Mouse (Mus musculus) neural tube, embryonic 13.5 days (tissue): ENCODE results near the gene Emb. TPM values are rescaled to one million over a fixed set of nuclear protein-coding genes. Genes with fewer than 3 reads are reported as not detected.

Experiments used
- ATAC-seq: fragments of 200-750 bp; cut with Nextera tagmentation; 2 replicates; pipeline ENCODE4 v1.8.0; 2017; ENCODE audit warnings: low read depth, mild to moderate bottlenecking, moderate TSS enrichment, moderate library complexity
- H3K27ac ChIP-seq: fragments of 300-500 bp; sonication (generic); replicated peaks from 2 replicates; pipeline ENCODE4 v1.5.1; 2015; ENCODE audit warnings: moderate library complexity, mild to moderate bottlenecking, inconsistent platforms
- H3K27me3 ChIP-seq: fragments of 300-500 bp; sonication (generic); 2 replicates; pipeline ENCODE4 v1.6.1; 2015; ENCODE audit warnings: mild to moderate bottlenecking, inconsistent platforms
- H3K36me3 ChIP-seq: fragments of 300-500 bp; sonication (generic); 2 replicates; pipeline ENCODE4 v1.6.1; 2015; ENCODE audit warnings: mild to moderate bottlenecking, inconsistent platforms
- H3K4me1 ChIP-seq: fragments of 300-500 bp; sonication (generic); replicated peaks from 2 replicates; pipeline ENCODE4 v1.6.1; 2015; ENCODE audit warnings: inconsistent platforms
- H3K4me2 ChIP-seq: fragments of 300-500 bp; sonication (generic); 2 replicates; pipeline ENCODE4 v1.6.1; 2015; ENCODE audit warnings: inconsistent platforms, mild to moderate bottlenecking, moderate library complexity
- H3K4me3 ChIP-seq: fragments of 300-500 bp; sonication (generic); 2 replicates; pipeline ENCODE4 v1.5.1; 2015; ENCODE audit warnings: mild to moderate bottlenecking, inconsistent platforms
- H3K9ac ChIP-seq: fragments of 300-500 bp; sonication (generic); 2 replicates; pipeline ENCODE4 v1.6.1; 2015; ENCODE audit warnings: moderate library complexity, mild to moderate bottlenecking, inconsistent platforms
- H3K9me3 ChIP-seq: fragments of 300-500 bp; sonication (generic); 2 replicates; pipeline ENCODE4 v1.6.1; 2016; ENCODE audit warnings: inconsistent platforms
- WGBS: fragments of 180-500 bp; shearing (Covaris S2); methylation state at CpG from one replicate; pipeline ENCODE4 v1.1.7; 2015; 5-methylcytosine and 5-hydroxymethylcytosine counted together
- polyA plus RNA-seq: library from polyadenylated mRNA; unstranded; fragments of >200 nt; fragmentation: Nextera tagmentation; extraction: Ambion mirVana; gene quantifications from 2 replicates; pipeline ENCODE4 v1.2.1, GENCODE M21; 2015

Emb gene
- polyA plus RNA-seq, 1 experiment from 2014 or later: 15.6 TPM

- H3K27me3 ChIP-seq: peaks cover 7% of the 10 kb centered on the region; the same call in 1 of the 2 replicates
- no peak overlapping the region for H3K4me2 ChIP-seq
- peaks cover 9% of the 10 kb centered on the region; the same call in 1 of the 2 replicates for H3K4me1 ChIP-seq
- ATAC-seq: no peak
- no peaks in the 10 kb centered on the region for H3K36me3 ChIP-seq
- H3K4me3 ChIP-seq: no peak overlapping the region
- 80% methylated on average over 6 of the region's 6 CpGs for WGBS
- H3K9ac ChIP-seq: no peak overlapping the region
- H3K9me3 ChIP-seq: no peaks in the 10 kb centered on the region
- no peak overlapping the region for H3K27ac ChIP-seq
These were observed 17.2 kb downstream of the Emb start for GRCm38 (mm10) chr13:117225561-117225960.

GRCm38 (mm10) chr13:117230371-117231110, 22.2 kb downstream of the Emb start:
- H3K4me2 ChIP-seq: no peak overlapping the region
- H3K36me3 ChIP-seq: no peaks in the 10 kb centered on the region
- H3K4me3 ChIP-seq: no peak overlapping the region
- no peak overlapping the region for H3K27ac ChIP-seq
- peaks cover 3% of the 10 kb centered on the region for H3K4me1 ChIP-seq
- WGBS: 74% methylated on average over 6 of the region's 6 CpGs
- no peaks in the 10 kb centered on the region for H3K27me3 ChIP-seq
- ATAC-seq: no peak
- no peaks in the 10 kb centered on the region for H3K9me3 ChIP-seq
- H3K9ac ChIP-seq: no peak overlapping the region

GRCm38 (mm10) chr13:117233808-117234207, 25.5 kb downstream of the Emb start:
- no peak for ATAC-seq
- peaks cover 18% of the 10 kb centered on the region for H3K4me1 ChIP-seq
- no peak overlapping the region for H3K27ac ChIP-seq
- 93% methylated on average over 8 of the region's 8 CpGs for WGBS
- H3K27me3 ChIP-seq: no peaks in the 10 kb centered on the region
- H3K36me3 ChIP-seq: no peaks in the 10 kb centered on the region
- no peaks in the 10 kb centered on the region for H3K9me3 ChIP-seq
- no peak overlapping the region for H3K4me2 ChIP-seq
- H3K4me3 ChIP-seq: no peak overlapping the region
- no peak overlapping the region for H3K9ac ChIP-seq

GRCm38 (mm10) chr13:117234486-117234885, 26.1 kb downstream of the Emb start:
- H3K9ac ChIP-seq: no peak overlapping the region
- no peak overlapping the region for H3K4me3 ChIP-seq
- no peaks in the 10 kb centered on the region for H3K36me3 ChIP-seq
- 55% methylated on average over 7 of the region's 7 CpGs for WGBS
- peaks cover 18% of the 10 kb centered on the region for H3K4me1 ChIP-seq
- no peaks in the 10 kb centered on the region for H3K9me3 ChIP-seq
- no peak overlapping the region for H3K27ac ChIP-seq
- H3K4me2 ChIP-seq: no peak overlapping the region
- no peak for ATAC-seq
- no peaks in the 10 kb centered on the region for H3K27me3 ChIP-seq

- Histone ChIP-seq H3K4me3 (no peak overlapping the region), H3K4me1 (peaks cover 18% of the 10 kb centered on the region), H3K9me3 (no peaks in the 10 kb centered on the region), H3K36me3 (no peaks in the 10 kb centered on the region), H3K4me2 (no peak overlapping the region), H3K27me3 (no peaks in the 10 kb centered on the region), H3K9ac (no peak overlapping the region), H3K27ac (0 out of 2 replicates have a peak overlapping the region, but pooled peaks have one; percentile 18)
- WGBS: 38% methylated on average over 11 of the region's 11 CpGs
- ATAC-seq: peak; percentile 80; the same call in 1 of the 2 replicates
These were observed 27.3 kb downstream of the Emb start for GRCm38 (mm10) chr13:117235530-117236212.

- no peak overlapping the region for H3K4me3 ChIP-seq
- WGBS: 71% methylated on average over 4 of the region's 4 CpGs
- no peak overlapping the region for H3K27ac ChIP-seq
- H3K4me2 ChIP-seq: no peak overlapping the region
- ATAC-seq: no peak; the same call in 1 of the 2 replicates
- no peak overlapping the region for H3K9ac ChIP-seq
- H3K27me3 ChIP-seq: no peaks in the 10 kb centered on the region
- no peaks in the 10 kb centered on the region for H3K36me3 ChIP-seq
- no peaks in the 10 kb centered on the region for H3K9me3 ChIP-seq
- H3K4me1 ChIP-seq: peaks cover 18% of the 10 kb centered on the region
These were observed 28.8 kb downstream of the Emb start for GRCm38 (mm10) chr13:117237111-117237510.

- no peak overlapping the region for H3K4me2 ChIP-seq
- H3K27ac ChIP-seq: no peak overlapping the region
- WGBS: 93% methylated on average over 3 of the region's 3 CpGs
- no peaks in the 10 kb centered on the region for H3K36me3 ChIP-seq
- H3K9ac ChIP-seq: no peak overlapping the region
- no peaks in the 10 kb centered on the region for H3K27me3 ChIP-seq
- no peaks in the 10 kb centered on the region for H3K9me3 ChIP-seq
- no peak for ATAC-seq
- H3K4me3 ChIP-seq: no peak overlapping the region
- H3K4me1 ChIP-seq: peaks cover 1% of the 10 kb centered on the region
These were observed 33.7 kb downstream of the Emb start for GRCm38 (mm10) chr13:117242063-117242462.

- Histone ChIP-seq H3K9me3 (no peaks in the 10 kb centered on the region), H3K36me3 (no peaks in the 10 kb centered on the region), H3K4me1 (no peaks in the 10 kb centered on the region), H3K27ac (no peak overlapping the region), H3K4me2 (no peak overlapping the region), H3K4me3 (no peak overlapping the region), H3K9ac (no peak overlapping the region), H3K27me3 (no peaks in the 10 kb centered on the region)
- WGBS: 92% methylated on average over 5 of the region's 5 CpGs
- ATAC-seq: no peak
These were observed 34.3 kb downstream of the Emb start for GRCm38 (mm10) chr13:117242621-117243020.

GRCm38 (mm10) chr13:117260704-117261103, 52.4 kb downstream of the Emb start:
- Histone ChIP-seq H3K36me3 (no peaks in the 10 kb centered on the region), H3K9me3 (no peaks in the 10 kb centered on the region), H3K4me3 (no peak overlapping the region), H3K27ac (no peak overlapping the region), H3K4me1 (no peaks in the 10 kb centered on the region), H3K9ac (no peak overlapping the region), H3K4me2 (no peak overlapping the region), H3K27me3 (no peaks in the 10 kb centered on the region)
- 97% methylated on average over 4 of the region's 4 CpGs for WGBS
- ATAC-seq: no peak

- Histone ChIP-seq H3K4me3 (no peak overlapping the region), H3K4me2 (no peak overlapping the region), H3K4me1 (no peaks in the 10 kb centered on the region), H3K27ac (no peak overlapping the region), H3K36me3 (no peaks in the 10 kb centered on the region), H3K9me3 (no peaks in the 10 kb centered on the region), H3K27me3 (no peaks in the 10 kb centered on the region), H3K9ac (no peak overlapping the region)
- WGBS: 77% methylated on average over 2 of the region's 2 CpGs
- ATAC-seq: no peak
These were observed 57.8 kb downstream of the Emb start for GRCm38 (mm10) chr13:117266156-117266555.

- H3K27me3 ChIP-seq: no peaks in the 10 kb centered on the region
- H3K27ac ChIP-seq: peak overlapping the region; percentile 52; the same call in 1 of the 2 replicates
- H3K4me1 ChIP-seq: no peaks in the 10 kb centered on the region
- no peaks in the 10 kb centered on the region for H3K36me3 ChIP-seq
- no peaks in the 10 kb centered on the region for H3K9me3 ChIP-seq
- ATAC-seq: peak; percentile 84; the same call in 1 of the 2 replicates
- H3K9ac ChIP-seq: no peak overlapping the region
- 85% methylated on average over 14 of the region's 14 CpGs for WGBS
- H3K4me2 ChIP-seq: no peak overlapping the region
- H3K4me3 ChIP-seq: no peak overlapping the region
These were observed 59.6 kb downstream of the Emb start for GRCm38 (mm10) chr13:117267963-117268362.

- ATAC-seq: no peak
- no peaks in the 10 kb centered on the region for H3K9me3 ChIP-seq
- no peaks in the 10 kb centered on the region for H3K36me3 ChIP-seq
- no peak overlapping the region for H3K9ac ChIP-seq
- no peak overlapping the region for H3K27ac ChIP-seq
- H3K27me3 ChIP-seq: no peaks in the 10 kb centered on the region
- no peaks in the 10 kb centered on the region for H3K4me1 ChIP-seq
- no peak overlapping the region for H3K4me2 ChIP-seq
- H3K4me3 ChIP-seq: no peak overlapping the region
- WGBS: 87% methylated on average over 4 of the region's 4 CpGs
These were observed 75.7 kb downstream of the Emb start for GRCm38 (mm10) chr13:117284036-117284435.
